Mouse (Mus musculus) urinary bladder, adult 2 months (tissue): Measurements from ENCODE around the gene Gm8356. TPM values are rescaled to one million over a fixed set of nuclear protein-coding genes. Genes with fewer than 3 reads are reported as not detected.
"Not testable (repeated sequence)": the region's sequence is repeated elsewhere in the genome, so short reads cannot be mapped to it uniquely, and the experiment has no call there.

ENCODE experiments used
- DNase-seq: peaks from one replicate; pipeline ENCODE4 v3.0.0; 2022; ENCODE audit warnings: low spot score
- polyA plus RNA-seq: library from polyadenylated mRNA; depleted of rRNA; stranded (reverse); fragments of >200 nt; gene quantifications from 2 replicates; pipeline ENCODE4 v1.2.3, GENCODE M21; 2012; rRNA removed

Gene Gm8356
- polyA plus RNA-seq: not detected in 2 replicates

DNA sequence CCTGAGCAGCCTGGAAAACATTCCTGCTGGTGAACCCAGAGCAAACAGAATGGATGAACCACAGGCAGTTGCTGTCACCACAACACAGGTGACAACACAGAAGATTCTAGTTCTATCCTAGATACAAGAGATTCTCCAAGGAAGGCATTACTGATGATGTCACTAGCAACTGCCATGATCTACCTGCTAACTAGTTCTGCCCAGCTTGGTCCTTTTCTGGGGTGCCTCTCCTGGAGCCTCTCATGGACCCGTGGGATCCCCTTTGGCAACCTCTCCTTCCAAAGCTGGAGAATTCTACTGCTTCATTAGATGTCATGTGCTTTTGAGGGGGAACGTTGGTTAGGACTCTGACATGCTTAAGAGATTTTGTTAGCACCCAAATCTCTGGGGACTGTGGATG, at the start of gene Gm8356:
Gene Gm8356 (minus strand): TSS at position 101 of the 400 bp plus-strand sequence.
- DNase-seq: not testable (repeated sequence)

DNA sequence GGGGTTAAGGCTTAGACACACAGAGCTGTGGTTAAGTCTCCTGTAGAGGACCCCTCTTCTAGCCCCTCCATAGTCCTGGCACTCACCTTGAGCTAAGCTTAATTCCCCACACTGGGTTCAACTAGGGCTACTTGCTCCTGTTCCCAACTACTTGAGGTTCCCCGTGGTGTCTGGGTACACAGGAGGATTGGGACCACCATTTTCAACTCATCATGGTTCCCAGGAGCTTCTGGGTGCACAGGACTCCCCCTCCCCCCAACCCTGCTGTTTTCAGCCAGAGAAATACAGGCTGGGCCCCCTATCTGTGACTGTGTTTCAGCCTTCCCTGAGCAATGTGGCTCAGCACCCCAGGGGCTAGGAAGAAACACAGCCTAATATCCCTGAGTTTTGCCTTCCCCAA, 50.8 kb downstream of the Gm8356 start:
- peak; percentile 24 for DNase-seq

DNA sequence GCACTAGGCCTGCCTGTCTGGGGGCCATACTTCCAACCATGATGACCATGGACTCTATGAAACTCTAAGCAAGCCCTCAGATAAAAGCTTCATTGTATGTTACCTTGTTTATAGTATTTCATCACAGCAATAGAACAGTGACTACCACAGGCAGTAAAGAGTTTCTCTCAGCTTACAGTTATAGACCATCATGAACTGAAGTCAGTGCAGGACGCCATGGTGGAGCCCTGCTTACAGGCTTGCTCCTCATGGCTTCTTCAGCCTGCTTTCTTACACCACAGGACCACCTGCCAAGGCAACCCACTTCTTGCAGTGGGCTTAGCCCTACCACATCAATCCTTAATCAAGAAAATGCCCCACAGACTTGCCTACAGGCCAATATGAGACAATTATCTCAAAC, 51.5 kb downstream of the Gm8356 start:
- DNase-seq: peak; percentile 25

DNA sequence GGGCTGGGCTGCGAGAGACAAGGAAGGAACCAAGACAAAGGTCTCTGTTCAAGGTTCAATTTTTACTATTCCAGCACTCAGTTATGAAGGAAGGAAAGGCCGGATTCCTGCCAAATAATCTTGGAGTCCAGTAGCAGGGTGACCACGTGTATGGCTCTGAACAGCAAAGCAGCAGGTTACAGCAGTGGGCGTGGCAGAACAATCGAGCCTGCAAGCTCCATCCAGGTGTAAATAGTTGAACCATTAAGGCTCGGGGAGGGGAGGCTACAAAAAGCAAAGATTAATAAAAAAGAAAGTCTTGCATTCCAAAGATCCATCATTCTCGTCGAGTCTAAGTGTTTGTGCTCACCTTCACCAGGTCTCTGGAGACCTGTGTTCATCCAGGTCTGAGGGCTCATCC, 55.0 kb downstream of the Gm8356 start:
- not testable (repeated sequence) for DNase-seq

Other genes starting within 250 kb of the Gm8356 start
- gene Gm21103, start 232.4 kb downstream of the Gm8356 start, polyA plus RNA-seq: not detected in 2 replicates
- not detected in 2 replicates for gene Gm3618, start 193.6 kb downstream of the Gm8356 start, polyA plus RNA-seq
- not detected in 2 replicates for gene Gm16440, start 147.0 kb downstream of the Gm8356 start, polyA plus RNA-seq
- 0.40 and 0.74 TPM in 2 replicates for gene Gm3591, start 124.8 kb downstream of the Gm8356 start, polyA plus RNA-seq
- gene Gm3594, start 92.7 kb downstream of the Gm8356 start, polyA plus RNA-seq: not detected in 2 replicates
- gene Gm3629, start 53.3 kb upstream of the Gm8356 start, polyA plus RNA-seq: 0.75 and 0.87 TPM in 2 replicates
- not detected in 2 replicates for gene Gm3460, start 85.1 kb upstream of the Gm8356 start, polyA plus RNA-seq
- gene Gm10251, start 146.9 kb upstream of the Gm8356 start, polyA plus RNA-seq: not detected in 2 replicates
- gene Gm8050, start 183.0 kb upstream of the Gm8356 start, polyA plus RNA-seq: 0.04 TPM in 1 of 2 replicates, not detected in the other
- gene Gm3636, start 205.0 kb upstream of the Gm8356 start, polyA plus RNA-seq: 9.9 and 19.2 TPM in 2 replicates
- not detected in 2 replicates for gene Gm8362, start 237.1 kb upstream of the Gm8356 start, polyA plus RNA-seq